ENCODE assay signal across 23 mouse cellular contexts in genomic region chr14:51094921-51095320, GRCm38 (mm10). TPM values are rescaled to one million over a fixed set of nuclear protein-coding genes. Genes with fewer than 3 reads are reported as not detected.
"Had no signal": no experiment of that assay in that cellular context is flagged by ENCODE, and none has a peak within 500 bp of the region (broad histone marks: within the 10 kb centered on the region; RNA-seq: fewer than 3 reads in every experiment).

No protein-coding gene starts in this region.

- H3K4me3 ChIP-seq: left cerebral cortex, adult 2 months; limb, embryonic 15.5 days; midbrain, embryonic 10.5 days; myocyte; neural tube, embryonic 15.5 days; stomach, embryonic 15.5 days had no signal

- H3K9ac ChIP-seq: limb, embryonic 15.5 days; liver, embryonic 14.5 days; neural tube, embryonic 15.5 days; stomach, embryonic 15.5 days had no signal

- H3K4me2 ChIP-seq: limb, embryonic 15.5 days; neural tube, embryonic 15.5 days had no signal

- DNase-seq: kidney, adult 8-10 months; midbrain, embryonic 14.5 days; right cerebral cortex, adult 18-20 months; right cerebral cortex, postnatal 4 days; spleen, adult 18-20 months; thymus, adult 2 months; thymus, postnatal 25 days had no signal

- H3K36me3 ChIP-seq: limb, embryonic 15.5 days; midbrain, embryonic 10.5 days; neural tube, embryonic 15.5 days; stomach, embryonic 15.5 days had no signal

- H3K9me3 ChIP-seq: limb, embryonic 15.5 days; midbrain, embryonic 10.5 days; neural tube, embryonic 15.5 days; stomach, embryonic 15.5 days had no signal

- H3K27ac ChIP-seq: left cerebral cortex, adult 2 months; limb, embryonic 15.5 days; liver, embryonic 14.5 days; midbrain, embryonic 10.5 days; neural tube, embryonic 15.5 days had no signal

- H3K27me3 ChIP-seq: limb, embryonic 15.5 days; neural tube, embryonic 15.5 days; stomach, embryonic 15.5 days had no signal

RNA-seq across cellular contexts. Expression of gene Eddm3b, which starts 19.3 kb away (rescaled TPM):
- total RNA-seq: layer of hippocampus, postnatal 25 days; left cerebral cortex, adult 2 months; left cerebral cortex, postnatal 14 days; megakaryocyte, adult 5-6 weeks had no signal
- polyA plus RNA-seq: limb, embryonic 11.5 days; limb, embryonic 15.5 days; liver, embryonic 14.5 days; lung, embryonic 16.5 days; midbrain, embryonic 14.5 days; neural tube, embryonic 11.5 days; neural tube, embryonic 15.5 days; stomach, embryonic 15.5 days; testis, adult 2 months; thymus, adult 2 months had no signal

RNA-seq across cellular contexts. Expression of gene Olfr750, which starts 20.7 kb away (rescaled TPM):
- total RNA-seq: layer of hippocampus, postnatal 25 days; left cerebral cortex, adult 2 months; left cerebral cortex, postnatal 14 days; megakaryocyte, adult 5-6 weeks had no signal
- polyA plus RNA-seq: kidney, embryonic 16.5 days; limb, embryonic 11.5 days; limb, embryonic 15.5 days; liver, embryonic 14.5 days; lung, embryonic 16.5 days; midbrain, embryonic 10.5 days; midbrain, embryonic 14.5 days; myocyte; neural tube, embryonic 11.5 days; neural tube, embryonic 15.5 days; stomach, embryonic 15.5 days; urinary bladder, adult 2 months had no signal

RNA-seq across cellular contexts. Expression of gene Rnase6, which starts 28.8 kb away (rescaled TPM):
- total RNA-seq: left cerebral cortex, postnatal 14 days had no signal
